Mouse (Mus musculus) heart, adult 11 months (tissue): ENCODE measurements around the gene Psmd2.
A peak's percentile ranks its signal among the peaks of the same experiment; 100 is the strongest.

Experiments
- DNase-seq: peaks from one replicate; pipeline ENCODE4 v3.0.0; 2022

Gene Psmd2

DNA sequence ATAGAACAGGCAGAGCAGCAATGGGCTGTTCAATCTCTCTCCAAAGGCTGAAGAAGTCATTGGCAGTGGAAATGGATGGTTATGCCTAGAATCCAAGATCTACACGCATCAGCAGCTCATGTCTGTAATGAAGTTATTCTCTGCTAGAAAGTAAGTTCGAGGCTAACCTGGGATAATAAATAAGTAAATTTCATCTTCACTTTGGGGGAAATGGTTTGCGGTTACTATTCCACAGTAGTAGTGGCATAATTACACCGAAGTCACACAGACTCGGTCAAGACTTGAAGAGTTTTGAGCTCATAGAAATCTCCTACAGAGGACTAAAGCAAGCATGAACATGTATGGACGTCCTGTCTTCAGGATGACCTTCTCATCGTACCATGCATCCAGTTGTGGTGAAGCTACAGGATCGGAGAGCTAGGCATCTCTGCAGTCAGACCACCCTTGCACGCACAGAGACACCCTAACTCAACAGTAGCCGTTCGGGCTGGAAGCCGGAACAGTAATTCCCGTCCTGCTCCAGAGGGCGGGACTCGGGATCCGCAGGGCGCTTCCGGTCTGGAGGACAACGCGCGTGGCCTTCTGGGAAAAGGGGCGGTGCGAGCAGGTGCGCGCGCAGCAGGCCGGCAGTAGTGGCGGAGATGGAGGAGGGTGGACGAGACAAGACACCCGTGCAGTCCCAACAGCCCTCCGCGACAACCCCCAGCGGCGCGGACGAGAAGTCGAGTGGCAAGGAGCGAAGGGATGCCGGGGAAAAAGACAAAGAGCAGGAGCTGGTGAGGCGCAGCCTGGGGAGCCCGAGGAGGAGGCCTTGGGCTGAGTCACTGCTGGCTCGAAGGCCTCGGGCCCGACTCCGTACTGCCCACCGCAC lies at the start of gene Psmd2:
TSS of gene Psmd2 (plus strand) at position 577 of the 871 bp plus-strand sequence.
- DNase-seq: peak; percentile 100

- DNase-seq: no peak
Observed at GRCm38 (mm10) chr16:20604705-20605104, 46.7 kb upstream of the Psmd2 start.

DNA sequence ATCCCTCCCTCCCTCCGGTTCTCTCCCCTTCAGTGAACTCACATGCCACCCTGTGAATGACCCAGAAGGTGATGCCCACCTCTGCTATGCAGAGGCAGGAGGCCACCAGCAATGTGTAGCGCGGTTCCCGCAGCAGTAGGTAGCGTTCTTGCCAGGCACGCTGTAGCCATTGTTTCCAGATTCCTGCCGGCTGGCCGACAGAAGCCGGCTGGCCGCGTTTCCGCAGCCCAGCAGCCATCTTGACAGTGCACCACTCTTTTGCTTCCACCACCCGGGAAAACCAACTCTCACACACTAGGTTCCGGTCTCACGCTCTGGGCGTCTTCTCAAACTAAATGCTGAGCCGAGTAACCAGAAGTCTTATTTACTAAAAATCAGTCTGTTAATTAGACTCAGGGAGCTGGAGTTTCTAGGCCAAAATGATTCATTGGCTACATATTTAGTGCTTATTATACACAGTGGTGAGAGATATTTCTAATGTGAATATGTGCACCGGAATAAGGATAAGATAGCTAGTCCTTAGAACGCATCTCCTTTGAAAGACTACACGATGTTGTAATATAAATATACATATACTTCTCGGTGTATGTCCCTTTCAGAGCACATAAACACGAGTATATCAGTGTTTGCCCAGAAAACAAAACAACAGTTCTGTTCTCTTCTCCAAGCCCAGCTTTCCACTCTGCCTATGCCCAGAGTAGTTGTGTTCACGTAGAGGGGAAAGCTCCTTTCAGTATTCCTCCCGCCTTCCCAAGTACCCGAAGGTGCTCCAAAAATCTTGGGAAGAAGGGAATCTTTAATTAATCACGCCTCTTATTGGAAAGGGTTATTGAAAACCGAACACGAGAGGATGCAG lies 40.7 kb upstream of the Psmd2 start:
- DNase-seq: peak; percentile 96

DNA sequence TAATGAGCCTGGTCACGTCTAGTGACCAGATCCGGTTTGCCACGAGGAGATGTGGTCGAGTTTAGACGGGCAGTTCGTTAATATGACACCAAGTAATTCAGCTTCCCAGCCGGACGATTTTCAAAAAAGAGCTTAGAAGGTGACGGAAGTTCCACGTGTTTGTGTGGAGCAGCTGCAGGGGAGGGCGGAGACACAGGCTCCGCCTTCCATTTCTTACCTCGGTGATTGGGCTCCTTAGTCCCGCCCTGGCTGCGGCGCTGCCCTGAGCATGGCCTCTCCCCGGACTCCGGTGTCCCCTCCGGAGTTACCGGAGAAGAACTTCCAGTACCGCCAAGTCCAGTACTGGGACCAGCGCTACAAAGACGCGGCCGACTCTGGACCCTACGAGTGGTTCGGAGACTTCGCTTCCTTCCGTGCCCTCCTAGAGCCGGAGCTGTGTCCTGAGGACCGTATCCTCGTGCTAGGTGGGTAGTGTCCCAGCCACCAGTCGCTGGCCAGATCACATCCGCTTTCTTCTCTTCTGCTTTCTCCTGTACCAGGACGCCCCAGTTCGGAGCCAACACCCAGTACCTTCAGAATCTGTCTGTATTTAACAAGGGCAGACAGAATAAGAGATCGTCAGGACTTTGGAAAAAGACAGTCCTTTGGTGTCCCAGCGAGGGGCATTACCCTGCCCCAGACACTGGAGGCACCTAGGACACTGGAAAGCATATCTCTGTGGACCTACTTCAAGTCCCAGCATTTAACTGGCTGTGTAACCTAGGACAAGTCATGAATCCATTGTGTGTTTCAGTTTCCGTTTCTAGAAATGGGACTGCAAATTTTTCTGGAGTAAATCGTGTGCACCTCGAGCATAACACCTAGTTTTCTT lies 39.9 kb upstream of the Psmd2 start, which contains the start of the genes Eef1akmt4, Gm49333 and Alg3:
TSS of gene Eef1akmt4 (plus strand) at position 237 of the 871 bp plus-strand sequence.
TSS of gene Gm49333 (plus strand) at position 254 of the 871 bp plus-strand sequence.
TSS of gene Alg3 (minus strand) at position 379 of the 871 bp plus-strand sequence.
- DNase-seq: peak; percentile 99

- peak; percentile 91 for DNase-seq
Observed at GRCm38 (mm10) chr16:20619541-20620398, 31.7 kb upstream of the Psmd2 start.

GRCm38 (mm10) chr16:20620399-20620735 lies 31.1 kb upstream of the Psmd2 start:
- DNase-seq: no peak

GRCm38 (mm10) chr16:20620751-20621190 lies 30.7 kb upstream of the Psmd2 start:
- DNase-seq: no peak

DNA sequence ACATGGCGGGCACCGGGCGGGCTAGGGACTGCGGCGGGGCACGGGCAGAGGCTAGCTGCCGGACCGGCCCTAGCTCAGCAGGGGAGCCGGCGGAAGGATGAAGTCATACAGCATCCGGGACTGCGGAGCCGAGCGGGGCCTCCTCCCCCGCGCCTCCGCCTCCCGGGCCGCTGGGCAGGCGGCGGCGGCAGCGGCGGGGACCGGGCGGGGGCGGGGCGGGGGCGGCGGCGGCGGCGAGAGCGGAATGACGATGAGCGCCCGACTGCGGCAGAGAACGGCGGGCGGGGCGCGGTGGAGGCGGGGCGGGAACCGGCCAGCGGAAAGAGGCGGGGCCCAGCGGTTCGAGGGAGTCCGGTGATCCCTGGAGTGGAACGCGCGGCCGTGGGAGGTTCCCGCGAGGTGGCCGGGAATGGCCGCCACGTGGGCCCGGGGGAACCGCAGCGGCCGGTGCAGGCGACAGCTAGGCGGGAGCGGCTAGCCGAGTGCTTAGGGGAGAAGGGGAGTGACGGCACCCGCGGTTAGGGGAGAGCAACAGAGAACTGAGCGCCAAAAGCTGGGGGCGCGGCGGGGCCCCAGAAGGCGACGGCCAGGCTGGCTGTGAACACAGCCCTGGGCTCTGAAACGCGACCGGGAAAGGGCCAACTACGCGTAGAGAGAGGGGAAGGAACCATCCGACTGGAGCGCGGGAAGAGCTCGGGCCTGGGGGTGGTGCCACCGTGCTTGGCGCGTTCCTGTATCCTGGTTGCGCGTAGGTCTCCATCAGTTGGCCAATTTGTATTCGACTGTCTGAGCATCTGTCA lies 30.1 kb upstream of the Psmd2 start, which contains the start of gene Camk2n2:
TSS of gene Camk2n2 (minus strand) at position 97 of the 800 bp plus-strand sequence.
- peak; percentile 96 for DNase-seq

DNA sequence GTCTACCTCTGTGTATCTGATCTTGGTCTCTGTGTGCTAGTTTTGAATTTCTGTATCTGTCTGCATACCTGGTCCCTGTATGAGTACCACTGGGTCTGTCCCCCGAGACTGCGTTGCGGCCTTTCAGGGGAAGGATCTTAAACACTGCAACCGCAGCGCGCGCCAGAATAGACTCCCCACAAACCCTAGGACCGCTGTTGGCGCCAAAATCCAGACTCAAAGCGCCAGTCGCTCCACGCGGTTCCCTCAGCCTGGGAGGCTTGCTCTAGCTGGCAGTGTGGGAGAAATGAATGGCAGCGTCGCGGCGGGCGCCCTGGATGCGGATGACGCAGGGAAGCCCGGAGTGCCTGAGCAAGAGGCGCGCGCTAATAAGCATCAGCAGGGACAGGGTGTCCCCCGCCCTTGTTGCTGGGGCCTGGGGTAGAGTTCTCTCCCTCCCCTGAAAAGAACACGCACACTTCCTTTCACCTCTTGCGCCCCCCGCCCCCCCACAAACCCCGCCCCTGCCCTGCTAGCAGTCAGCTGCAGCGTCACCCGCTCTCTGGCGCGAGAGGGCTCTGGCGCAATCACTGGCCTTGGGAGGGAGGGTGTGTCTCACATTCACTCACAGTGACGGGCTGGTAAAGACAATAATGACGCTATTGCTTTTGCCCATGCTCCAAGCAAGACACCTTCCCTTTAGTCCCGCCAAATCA lies 29.3 kb upstream of the Psmd2 start:
- DNase-seq: peak; percentile 97

DNA sequence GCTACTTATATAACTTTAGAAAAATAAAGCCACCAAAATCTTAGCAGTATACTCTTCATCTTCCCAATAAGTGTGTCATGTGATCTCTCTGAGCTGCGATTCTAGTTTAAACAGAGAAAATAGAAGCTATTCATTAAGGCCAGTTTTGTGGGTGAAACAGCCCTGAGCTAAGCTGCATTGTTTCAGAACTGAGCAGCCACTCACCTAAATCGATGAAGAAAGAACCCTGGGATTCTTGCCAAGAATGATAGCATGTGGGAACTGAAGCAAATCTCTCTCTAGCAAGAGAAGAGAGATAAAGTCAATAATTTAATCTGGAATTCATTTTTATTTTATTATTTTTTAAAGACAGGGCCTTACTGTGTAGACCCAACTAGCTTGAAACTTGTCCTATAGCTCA lies 28.2 kb upstream of the Psmd2 start:
- no peak for DNase-seq

- peak; percentile 82 for DNase-seq
Observed at GRCm38 (mm10) chr16:20628871-20629391, 22.5 kb upstream of the Psmd2 start.

- peak; percentile 87 for DNase-seq
Observed at GRCm38 (mm10) chr16:20629731-20630634, 21.5 kb upstream of the Psmd2 start, which contains the start of gene Ece2. Gene Ece2 (plus strand): TSS chr16:20629828.

DNA sequence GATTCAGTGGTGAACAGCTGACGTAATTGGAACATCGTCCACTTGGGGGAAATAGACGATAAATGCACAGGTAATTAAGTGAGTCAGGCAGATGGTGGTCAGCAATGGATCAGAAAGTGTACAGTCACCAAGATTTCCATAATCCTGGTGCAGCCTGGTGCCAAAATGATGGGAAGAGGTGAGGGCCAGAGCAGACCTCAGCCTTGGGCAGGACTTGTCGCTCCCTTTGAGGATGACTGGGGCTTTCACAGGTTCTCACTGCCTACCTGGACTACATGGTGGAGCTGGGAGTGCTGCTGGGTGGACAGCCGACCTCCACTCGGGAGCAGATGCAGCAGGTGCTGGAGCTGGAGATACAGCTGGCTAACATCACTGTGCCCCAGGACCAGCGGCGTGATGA lies 14.0 kb upstream of the Psmd2 start:
- peak; percentile 76 for DNase-seq

- DNase-seq: no peak
Observed at GRCm38 (mm10) chr16:20638367-20638766, 13.1 kb upstream of the Psmd2 start.

GRCm38 (mm10) chr16:20642161-20642560 lies 9.3 kb upstream of the Psmd2 start:
- peak; percentile 92 for DNase-seq

GRCm38 (mm10) chr16:20643911-20644310 lies 7.5 kb upstream of the Psmd2 start:
- DNase-seq: no peak

- DNase-seq: no peak
Observed at GRCm38 (mm10) chr16:20651947-20652310, 477 bp downstream of the Psmd2 start.

GRCm38 (mm10) chr16:20653315-20653714 lies 1.9 kb downstream of the Psmd2 start:
- DNase-seq: no peak
